Mouse (Mus musculus) frontal cortex, adult (tissue): ENCODE data around the gene Eif3b.

Experiments used
- ATAC-seq: cut with Nextera tagmentation; 2 replicates; pipeline ENCODE4 v1.9.2; 2017; ENCODE audit warnings: mild to moderate bottlenecking, moderate library complexity, mixed read lengths; ENCODE audit not compliant: low TSS enrichment

Eif3b gene

DNA sequence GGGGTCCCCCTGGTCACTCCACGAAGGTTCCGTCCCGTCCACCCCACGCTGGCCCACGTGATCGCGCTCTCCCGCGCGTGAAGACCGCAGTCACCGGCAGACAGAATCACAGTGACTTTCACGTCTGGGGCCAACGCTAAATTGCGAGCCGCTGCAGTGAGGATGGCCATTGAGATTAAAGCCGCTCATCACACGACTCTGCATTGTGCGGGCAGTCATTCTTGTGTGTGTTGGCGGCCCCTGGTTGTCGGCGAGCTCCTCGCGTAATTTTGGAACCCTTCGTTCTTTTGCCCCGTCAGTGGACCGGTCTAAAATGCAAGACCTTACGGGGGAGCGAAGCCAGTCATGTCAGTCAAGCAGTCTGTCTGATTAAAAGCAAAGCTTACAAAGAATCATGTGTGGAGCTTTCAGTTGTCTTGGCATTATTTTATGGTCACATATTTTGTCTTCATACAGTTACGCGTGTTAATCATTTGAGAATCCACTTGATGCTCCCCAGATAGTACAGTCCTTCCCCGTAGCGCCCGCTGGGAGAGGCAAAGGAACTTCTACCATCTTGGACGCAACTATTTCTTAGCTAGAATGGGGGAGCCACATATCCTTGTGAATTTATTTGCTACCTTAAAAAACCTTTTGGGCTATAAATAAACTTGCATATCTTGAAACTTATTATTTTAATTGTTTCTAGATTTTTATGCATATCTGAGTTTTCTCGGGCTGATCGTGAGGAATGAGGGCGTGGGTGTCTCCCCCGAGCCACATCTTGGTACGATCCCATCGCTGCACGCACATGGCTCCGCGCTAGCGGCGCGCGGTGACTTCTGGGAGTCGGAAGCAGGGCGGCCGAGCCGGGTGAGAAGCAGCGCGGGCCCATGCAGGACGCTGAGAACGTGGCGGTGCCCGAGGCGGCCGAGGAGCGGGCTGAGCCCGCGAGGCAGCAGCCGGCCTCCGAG lies at the start of gene Eif3b:
Gene Eif3b, plus strand, starts transcription at position 840 of the 953 bp plus-strand sequence.
- ATAC-seq, result peak; percentile 86

GRCm38 (mm10) chr5:140369466-140369865 lies 49.7 kb upstream of the Eif3b start:
- ATAC-seq, result no peak

- no peak for ATAC-seq
Observed at GRCm38 (mm10) chr5:140370446-140371254, 48.5 kb upstream of the Eif3b start.

DNA sequence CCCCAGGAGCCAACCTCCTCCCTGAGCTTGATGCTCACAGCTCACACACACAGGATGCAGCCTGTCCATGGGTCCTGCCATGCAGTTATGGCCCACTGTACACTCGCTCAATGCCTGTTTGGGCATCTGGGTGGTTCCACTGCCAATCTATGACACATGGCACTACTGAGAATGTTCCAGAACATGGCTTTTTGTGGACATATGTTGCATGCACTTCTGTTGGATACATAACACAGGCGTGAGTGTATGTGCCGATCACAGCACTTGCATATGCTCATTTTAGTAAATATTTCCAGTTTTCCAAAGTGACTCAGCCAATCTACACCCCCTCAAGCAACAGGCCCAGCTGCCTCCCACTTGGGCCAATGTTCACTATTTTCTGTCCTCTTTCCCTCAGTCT lies 47.5 kb upstream of the Eif3b start:
- ATAC-seq, result peak; percentile 67; the same call in 1 of the 2 replicates

DNA sequence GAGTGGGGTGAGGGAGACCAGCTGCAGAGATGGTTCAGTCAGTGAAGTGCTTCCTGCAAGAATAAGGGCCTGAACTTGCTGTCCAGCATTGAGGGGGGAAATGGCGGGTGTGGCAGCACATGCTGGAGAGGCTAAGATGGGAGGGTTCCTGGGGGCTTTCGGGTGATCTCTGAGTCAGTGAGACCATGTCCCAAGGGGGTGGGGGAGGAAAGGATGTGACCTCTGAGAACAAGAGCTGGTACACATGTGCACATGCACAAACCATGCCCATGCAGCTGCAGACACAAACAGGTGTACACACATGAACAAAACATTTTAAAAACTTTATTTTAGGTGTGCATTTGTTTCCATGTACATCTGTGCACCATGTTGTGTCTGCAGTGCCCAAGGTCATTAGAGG lies 45.4 kb upstream of the Eif3b start:
- no peak for ATAC-seq

DNA sequence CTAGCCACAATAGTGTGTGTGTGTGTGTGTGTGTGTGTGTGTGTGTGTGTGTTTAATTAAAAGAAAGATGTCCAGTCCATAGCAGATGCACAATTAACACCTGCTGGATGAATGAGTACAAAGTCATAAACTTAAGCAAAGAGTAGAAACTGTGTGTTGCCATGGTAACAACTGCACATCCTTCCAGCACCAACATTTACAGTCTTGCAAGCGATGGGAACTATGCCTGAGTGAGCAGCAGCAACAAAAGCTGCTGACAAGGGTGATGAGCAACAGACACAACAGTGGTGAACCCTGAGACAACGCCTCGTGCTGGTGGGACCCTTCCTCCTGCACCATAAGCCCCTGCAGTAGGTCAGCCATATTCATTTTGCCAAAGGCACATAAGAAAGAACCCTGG lies 44.9 kb upstream of the Eif3b start:
- ATAC-seq, result peak; percentile 62; the same call in 1 of the 2 replicates

- ATAC-seq, result no peak
Observed at GRCm38 (mm10) chr5:140375249-140375829, 43.8 kb upstream of the Eif3b start.

- no peak for ATAC-seq
Observed at GRCm38 (mm10) chr5:140378121-140378853, 40.8 kb upstream of the Eif3b start.

- no peak for ATAC-seq
Observed at GRCm38 (mm10) chr5:140379299-140379698, 39.8 kb upstream of the Eif3b start.

DNA sequence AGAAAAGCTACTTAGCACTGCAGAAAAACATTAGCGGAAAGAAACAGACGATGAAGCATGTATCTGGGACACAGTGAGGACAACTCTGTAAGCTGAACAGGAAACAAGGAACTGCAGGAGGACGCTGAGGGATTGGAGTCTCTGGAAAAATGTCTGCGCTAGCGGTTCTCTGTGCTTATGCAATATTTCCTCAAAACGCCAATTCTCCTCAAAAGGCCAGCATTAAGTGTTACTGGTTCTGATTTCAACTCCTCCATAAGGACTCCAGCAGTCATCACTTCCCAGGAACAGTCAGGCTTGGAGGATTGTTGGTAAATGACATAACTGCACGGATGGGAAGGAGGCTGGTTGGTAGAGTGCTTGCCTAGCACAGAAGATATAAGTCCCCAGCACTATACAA lies 38.0 kb upstream of the Eif3b start:
- ATAC-seq, result peak; percentile 52; the same call in 1 of the 2 replicates

DNA sequence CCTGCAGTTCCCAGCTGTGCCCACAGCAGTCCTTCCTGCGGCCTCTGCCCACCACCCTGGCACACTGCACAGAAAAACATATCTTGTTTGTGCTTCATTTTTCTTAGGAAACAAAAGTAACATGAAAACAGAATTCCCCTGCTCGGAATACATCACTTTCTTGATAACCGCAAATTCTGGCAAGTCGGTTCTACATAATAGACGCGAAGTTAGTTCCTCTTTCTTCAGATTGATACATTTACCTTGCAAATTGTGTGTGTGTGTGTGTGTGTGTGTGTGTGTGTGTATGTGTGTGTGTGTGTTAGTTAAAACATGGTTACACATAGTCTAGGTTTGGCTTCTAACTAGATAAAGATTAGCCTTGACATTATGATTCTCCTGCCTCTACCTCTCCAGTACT lies 36.4 kb upstream of the Eif3b start:
- no peak for ATAC-seq

DNA sequence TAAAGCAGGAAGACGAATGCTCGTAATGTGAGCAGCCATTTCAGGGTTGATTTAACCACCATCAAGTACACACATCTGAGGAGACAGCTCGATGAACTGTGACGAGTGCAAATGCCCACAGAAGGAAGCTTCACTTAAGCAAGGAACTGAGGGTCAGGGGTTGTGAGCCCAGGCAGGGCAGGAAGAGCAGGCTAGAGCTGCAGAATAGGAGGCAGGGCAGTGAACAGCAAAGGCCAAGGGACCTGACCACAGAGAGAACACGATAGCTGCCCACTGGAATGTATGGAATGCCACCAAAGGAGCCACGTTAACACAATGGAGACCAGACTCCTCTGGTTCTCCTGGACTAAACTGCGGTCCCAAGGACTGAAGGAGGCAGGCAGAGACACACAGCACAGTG lies 35.6 kb upstream of the Eif3b start:
- no peak for ATAC-seq

DNA sequence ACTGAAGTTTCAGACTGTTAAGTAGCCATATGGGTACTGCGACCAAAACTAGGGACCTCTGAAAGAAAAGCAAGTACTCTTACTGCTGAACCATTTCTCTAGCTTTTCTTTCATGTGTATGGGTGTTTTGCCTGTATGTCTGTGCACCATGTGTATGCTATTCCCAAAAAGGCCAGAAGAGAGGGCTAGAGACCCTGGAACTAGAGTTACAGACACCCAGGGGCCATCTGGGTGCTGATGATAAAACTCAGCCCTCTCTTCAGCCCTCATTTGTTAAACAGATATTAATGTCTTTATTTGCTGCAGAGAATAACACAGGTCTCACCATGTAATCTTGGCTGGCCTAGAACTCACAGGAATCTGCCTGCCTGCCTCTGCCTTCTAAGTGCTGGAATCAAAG lies 34.7 kb upstream of the Eif3b start:
- no peak for ATAC-seq

DNA sequence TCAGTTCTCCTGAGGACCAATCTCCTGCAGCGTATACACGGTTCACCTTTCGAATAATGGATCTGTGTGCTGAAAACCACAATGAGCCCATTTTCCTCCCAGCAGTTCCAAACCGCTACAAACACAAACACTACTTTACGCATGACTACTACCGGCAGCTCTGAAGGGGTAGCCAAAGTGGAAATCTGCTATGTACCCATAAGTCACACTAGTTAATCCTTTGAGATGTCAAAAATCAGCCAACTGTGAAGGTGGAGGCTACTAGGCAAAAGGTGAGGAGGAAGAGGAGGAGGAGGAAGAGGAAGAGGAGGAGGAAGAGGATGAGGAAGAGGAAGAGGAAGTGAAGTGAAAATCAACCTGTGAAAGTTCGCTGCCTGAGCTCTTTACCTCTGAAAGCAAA lies 31.9 kb upstream of the Eif3b start:
- ATAC-seq, result no peak

DNA sequence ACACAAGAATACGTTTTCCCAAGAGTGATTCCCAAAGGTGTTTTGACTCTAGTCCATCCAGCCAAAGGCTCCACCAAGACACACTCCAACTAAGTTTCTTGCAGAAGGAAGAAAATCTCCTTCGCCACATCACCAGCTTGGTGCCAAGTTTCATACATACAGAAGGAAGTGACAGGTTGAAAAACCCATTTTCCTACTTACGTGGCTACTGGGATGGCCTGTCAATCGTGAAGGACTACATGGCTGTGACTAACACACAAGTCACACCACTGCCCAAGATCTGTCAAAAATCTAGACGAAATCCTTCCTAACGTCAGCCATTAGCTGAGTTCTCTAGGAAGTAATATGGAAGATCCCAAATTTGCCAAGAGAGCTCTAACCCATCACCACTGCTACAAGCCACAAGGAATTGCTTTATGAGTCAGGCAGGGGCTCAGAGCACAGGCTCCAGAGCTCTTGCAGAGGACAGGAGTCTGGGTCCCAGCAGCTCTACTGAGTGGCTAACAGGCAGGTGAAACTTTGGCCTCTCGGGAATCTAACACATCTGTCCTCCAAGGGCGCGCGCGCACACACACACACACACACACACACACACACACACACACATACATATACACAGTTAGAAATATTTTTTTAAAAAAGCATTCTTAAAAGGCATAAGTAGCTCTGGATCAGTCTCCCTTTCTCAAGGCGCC lies 31.2 kb upstream of the Eif3b start:
- no peak for ATAC-seq

DNA sequence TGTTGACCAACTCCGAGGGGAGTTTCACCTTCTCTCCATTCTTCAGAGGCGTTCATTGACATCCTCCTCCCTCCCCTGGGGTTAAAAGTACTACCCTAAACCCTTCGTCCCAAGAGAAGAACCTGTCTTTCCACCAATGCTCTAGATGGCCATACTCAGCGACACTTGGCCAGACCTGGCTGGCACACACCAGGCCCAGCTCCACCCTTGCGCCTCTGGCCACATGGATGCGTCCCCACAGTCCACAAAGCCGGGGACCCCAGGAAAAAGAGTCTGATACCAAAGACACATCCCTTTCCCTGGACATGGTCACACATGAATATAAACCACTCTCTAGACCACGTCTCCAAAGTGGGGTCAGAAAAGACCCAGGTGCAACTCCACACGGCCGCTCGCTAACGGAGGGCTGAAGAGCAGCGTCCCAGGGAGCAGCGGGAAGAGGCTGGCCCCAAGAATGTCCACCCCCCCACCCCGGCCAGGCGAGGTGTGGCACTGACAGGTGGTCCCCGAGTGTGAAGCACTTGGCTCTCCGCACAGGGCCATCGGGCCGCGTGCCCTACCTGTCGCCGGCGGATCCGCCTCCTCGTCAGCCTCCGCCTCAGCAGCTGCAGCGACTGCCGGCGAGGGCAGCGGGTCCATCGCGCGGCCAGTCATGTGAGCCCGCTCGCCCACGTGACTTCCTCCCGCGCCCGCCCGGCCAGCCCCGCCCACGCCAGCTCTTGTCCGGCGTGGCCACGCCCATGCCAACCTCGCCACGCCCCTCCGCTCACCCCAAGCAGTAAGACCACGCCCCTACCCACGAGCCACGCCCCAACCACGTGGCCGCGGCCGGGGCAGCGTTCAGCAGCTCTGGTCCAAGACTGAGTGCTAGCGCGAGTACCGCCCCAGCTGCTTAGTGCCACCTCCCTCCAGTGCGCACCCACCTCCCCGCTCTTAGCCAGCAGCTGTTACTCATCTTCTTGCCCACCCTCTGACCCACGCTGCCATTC lies 30.2 kb upstream of the Eif3b start, which contains the start of gene Snx8:
Gene Snx8, minus strand, starts transcription at position 675 of the 989 bp plus-strand sequence.
- ATAC-seq, result peak; percentile 67

GRCm38 (mm10) chr5:140389647-140390046 lies 29.5 kb upstream of the Eif3b start:
- no peak for ATAC-seq

DNA sequence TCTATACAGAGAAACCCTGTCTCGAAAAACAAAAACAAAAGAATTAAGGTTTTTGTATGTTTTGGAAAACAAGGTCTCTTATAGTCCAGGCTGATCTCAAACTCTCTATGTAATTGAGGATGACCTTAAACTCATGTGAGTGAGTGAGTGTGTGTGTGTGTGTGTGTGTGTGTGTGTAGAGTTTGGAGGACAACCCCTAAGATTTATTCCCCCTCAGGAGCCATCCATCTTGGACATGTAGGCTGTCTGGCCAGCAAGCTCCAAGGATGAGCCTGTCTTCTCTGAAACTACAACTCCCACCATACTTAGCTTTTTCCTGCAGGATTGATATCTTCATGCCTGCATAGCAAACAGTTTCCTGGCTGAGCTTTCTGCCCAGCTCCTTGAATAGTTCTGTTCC lies 27.7 kb upstream of the Eif3b start:
- ATAC-seq, result no peak

DNA sequence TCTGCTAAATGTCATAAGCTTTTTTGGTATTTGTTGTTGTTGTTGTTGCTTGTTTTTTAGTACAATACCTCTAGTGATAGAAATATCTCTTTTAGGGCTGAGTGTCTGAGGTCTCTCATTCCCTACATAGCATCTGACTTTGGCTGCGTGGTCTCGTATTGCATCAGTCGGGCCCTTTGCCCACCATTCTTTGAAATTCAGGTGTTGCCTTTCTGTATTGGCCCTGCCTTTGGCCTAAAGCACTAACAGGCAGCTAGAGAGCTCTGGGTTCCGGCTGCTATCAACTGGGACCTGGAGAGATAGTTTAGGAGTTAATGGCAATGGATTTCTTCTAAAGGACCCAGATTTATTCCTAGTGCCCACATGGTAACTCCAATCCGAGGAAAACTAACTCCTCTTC lies 27.1 kb upstream of the Eif3b start:
- ATAC-seq, result no peak

GRCm38 (mm10) chr5:140392701-140393100 lies 26.4 kb upstream of the Eif3b start:
- no peak for ATAC-seq
